Mouse (Mus musculus): ENCODE measurements around the gene Ywhaq. TPM values are rescaled to one million over a fixed set of nuclear protein-coding genes. Genes with fewer than 3 reads are reported as not detected.

Ywhaq gene
- 375 and 449 TPM in 2 replicates for polyA plus RNA-seq (2012; rRNA removed)

DNA sequence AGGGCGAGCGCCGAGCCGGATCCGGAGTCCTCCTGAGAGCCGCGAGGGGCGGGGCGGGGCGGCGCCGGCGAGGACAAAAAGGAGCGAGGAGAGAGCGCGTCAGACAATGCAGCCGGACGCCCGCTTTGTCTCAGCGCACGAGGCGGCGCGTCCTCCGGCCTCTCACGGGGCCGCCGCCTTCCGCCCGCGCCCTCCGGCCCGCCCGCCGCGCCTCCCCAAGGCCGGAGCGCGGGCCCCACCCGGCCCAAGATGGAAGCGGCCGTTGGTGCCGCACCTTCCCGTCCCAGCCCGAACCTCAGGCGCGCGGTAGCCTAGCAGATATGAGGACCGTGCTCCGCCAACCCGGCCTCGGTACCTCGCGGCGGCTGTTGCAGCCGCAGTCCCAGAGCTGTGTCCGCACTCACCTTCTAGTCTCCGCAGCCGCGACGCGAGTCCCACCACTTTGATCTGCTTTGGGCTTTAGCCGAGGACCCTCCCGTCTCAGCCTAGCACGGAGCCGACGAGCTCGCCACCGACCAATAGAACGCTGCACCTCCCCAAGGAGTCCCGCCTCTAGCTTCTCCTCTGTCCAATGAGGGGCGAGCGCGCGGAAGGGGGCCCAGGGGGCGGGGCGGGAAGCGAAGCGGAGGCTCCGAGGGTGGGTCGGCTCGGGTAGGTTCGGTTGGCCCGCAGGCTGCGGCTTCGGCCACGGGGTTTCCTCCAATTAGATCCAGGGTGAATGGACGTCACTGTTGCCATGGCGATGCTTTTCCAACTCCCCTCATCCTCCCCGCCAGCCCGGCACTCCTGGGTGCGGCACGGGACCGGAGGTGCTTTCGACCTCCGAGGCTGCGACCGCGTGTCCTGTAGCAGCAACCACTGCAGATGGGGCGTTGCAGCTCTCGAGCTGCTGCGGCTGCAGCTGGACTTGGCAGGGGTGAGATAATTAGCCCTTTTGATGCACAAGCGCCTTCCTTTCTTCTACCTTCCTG is at the start of gene Ywhaq:
TSS of gene Ywhaq (minus strand) at position 538 of the 971 bp plus-strand sequence.

DNA sequence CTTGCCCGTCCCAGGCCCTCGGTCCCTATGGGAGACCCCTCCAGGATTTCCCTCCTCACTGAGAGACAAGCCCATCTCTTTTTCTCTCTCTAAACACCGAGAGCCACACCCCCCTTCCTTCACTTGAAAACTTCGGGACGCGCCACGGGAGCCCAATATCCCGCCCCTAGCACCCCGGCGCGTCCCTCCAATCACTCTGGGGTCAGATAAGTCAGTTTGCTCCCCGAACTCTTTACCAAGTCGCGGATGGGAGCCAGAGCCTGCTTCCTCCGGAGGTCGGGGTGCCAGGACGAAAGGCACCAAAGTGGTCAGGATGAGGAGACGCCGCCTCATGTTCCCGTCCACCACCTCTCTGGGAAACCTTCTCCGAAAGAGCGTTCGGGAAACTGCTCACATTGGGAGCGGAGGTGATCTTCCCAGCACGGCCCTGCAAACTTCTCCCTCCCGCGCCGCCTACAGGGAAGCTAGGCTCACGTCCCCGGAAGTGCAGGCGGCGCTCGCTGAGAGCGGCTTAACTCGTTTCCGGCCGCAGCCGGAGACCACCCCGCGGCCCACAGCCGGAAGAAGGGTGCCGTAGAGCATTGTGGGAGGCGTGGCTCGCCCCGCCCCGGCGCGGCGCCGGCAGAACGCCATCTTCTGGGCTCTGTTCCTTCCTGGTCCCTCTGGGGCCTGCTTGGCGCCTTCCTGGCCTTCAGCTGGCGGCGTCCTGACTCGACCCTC is 44.2 kb downstream of the Ywhaq start, which contains the start of gene Adam17:
TSS of gene Adam17 (minus strand) at position 533 of the 720 bp plus-strand sequence.

Other genes starting within 250 kb of the Ywhaq start
- 87.2 and 99.7 TPM in 2 replicates for gene Cpsf3, start 132.2 kb downstream of the Ywhaq start, polyA plus RNA-seq (2012; rRNA removed)
- 22.4 and 28.4 TPM in 2 replicates for gene Itgb1bp1, start 131.4 kb downstream of the Ywhaq start, polyA plus RNA-seq (2012; rRNA removed)
- gene Iah1, start 101.2 kb downstream of the Ywhaq start, polyA plus RNA-seq (2012; rRNA removed), result 50.1 and 51.1 TPM in 2 replicates
- 34.5 and 38.1 TPM in 2 replicates for gene Adam17, start 44.0 kb downstream of the Ywhaq start, polyA plus RNA-seq (2012; rRNA removed)

Data from central nervous system, embryonic 11.5 days (tissue).